Comparison of ENCODE assay signal across 12 mouse cellular contexts in the genomic region with DNA sequence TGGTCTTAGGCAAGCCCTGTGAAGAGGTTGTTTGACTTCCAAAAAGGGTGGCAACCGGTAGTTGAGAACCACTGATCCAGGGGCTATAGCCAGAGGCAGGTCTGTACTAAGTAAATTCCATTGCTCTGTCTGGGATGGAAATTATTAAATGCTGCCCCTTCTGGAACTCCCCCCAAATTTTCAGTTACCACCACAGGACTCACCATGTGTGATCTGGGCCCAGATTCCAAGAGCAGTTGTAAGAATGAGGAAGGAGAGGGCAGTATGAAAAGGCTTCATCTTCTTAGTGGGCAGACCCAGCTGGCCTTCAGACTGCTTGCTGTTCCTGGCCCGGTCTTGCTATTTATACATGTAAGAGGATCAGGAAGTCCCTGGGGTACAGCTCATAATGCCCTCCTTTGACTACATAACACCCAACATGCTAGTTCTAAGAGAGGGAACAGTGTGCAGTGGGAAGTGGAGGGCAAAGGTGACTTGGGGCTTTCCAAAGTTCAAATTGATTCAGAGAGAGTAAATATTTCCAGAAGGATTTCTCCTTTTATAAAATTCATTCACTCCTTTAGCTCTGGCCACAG. TPM values are rescaled to one million over a fixed set of nuclear protein-coding genes. Genes with fewer than 3 reads are reported as not detected.
DNase-seq lines count a peak whose midpoint lies in the region; ATAC-seq and TF ChIP-seq lines count a peak whose summit lies in the region.
"Had no signal": no experiment of that assay in that cellular context is flagged by ENCODE, and none has a peak within 500 bp of the region (broad histone marks: within the 10 kb centered on the region; RNA-seq: fewer than 3 reads in every experiment).

A gene (minus strand): TSS at position 451 of the 575 bp plus-strand sequence.

- H3K4me3 ChIP-seq in intestine, embryonic 15.5 days (replicated peaks) = no peak within 1 kb of the TSS
- H3K4me3 ChIP-seq: hindbrain, embryonic 13.5 days; neural tube, embryonic 12.5 days had no signal

- ATAC-seq in intestine, embryonic 15.5 days = 0 out of 2 replicates have a peak, but pooled peaks have one; percentile 31

- no peak for TF ChIP-seq POLR2A in brain, embryonic 14.5 days (IDR thresholded peaks at IDR 0.05; ENCODE audit: borderline replicate concordance, extremely low read depth, insufficient read depth, insufficient read length, poor library complexity, severe bottlenecking)

- H3K9me3 ChIP-seq in intestine, embryonic 15.5 days = no peaks in the 10 kb centered on the region
- H3K9me3 ChIP-seq: hindbrain, embryonic 13.5 days; neural tube, embryonic 12.5 days had no signal

- H3K36me3 ChIP-seq in intestine, embryonic 15.5 days = no peaks in the 10 kb centered on the region
- H3K36me3 ChIP-seq: hindbrain, embryonic 13.5 days; neural tube, embryonic 12.5 days had no signal

- no peak within 1 kb of the TSS for H3K9ac ChIP-seq in intestine, embryonic 15.5 days
- H3K9ac ChIP-seq: hindbrain, embryonic 13.5 days; neural tube, embryonic 12.5 days had no signal

- no peak within 1 kb of the TSS for H3K4me2 ChIP-seq in intestine, embryonic 15.5 days (replicated peaks)
- H3K4me2 ChIP-seq: hindbrain, embryonic 13.5 days; neural tube, embryonic 12.5 days had no signal

- DNase-seq in layer of hippocampus, adult 9-11 months = peak; percentile 33
- no peak for DNase-seq in layer of hippocampus, postnatal 10 days (ENCODE audit: low spot score in 2 of 2)
- peak; percentile 10 for DNase-seq in brain, embryonic 14.5 days (ENCODE audit: low read depth)
- DNase-seq in skeletal muscle tissue, adult 2 months (ENCODE audit: low read depth, low spot score) = peak; percentile 42
- DNase-seq in spleen, postnatal 36 days (ENCODE audit: low spot score in 2 of 2) = no peak
- DNase-seq in layer of hippocampus, postnatal 25 days (ENCODE audit: extremely low spot score in 1 of 2, low spot score in 1 of 2) = no peak
- DNase-seq: lung, postnatal 10 days; right cerebral cortex, postnatal 25 days; thymus, postnatal 25 days had no signal

- no peaks in the 10 kb centered on the region for H3K4me1 ChIP-seq in intestine, embryonic 15.5 days (replicated peaks)
- H3K4me1 ChIP-seq: hindbrain, embryonic 13.5 days; neural tube, embryonic 12.5 days had no signal

- no peak for TF ChIP-seq CTCF in brain, embryonic 14.5 days (IDR thresholded peaks at IDR 0.05; ENCODE audit: borderline replicate concordance, extremely low read depth, insufficient read depth, insufficient read length)

- no peaks in the 10 kb centered on the region for H3K27me3 ChIP-seq in intestine, embryonic 15.5 days (replicated peaks)
- H3K27me3 ChIP-seq: hindbrain, embryonic 13.5 days; neural tube, embryonic 12.5 days had no signal

- 49% methylated on average over 2 of the region's 2 CpGs for WGBS in intestine, embryonic 15.5 days

- no peak within 1 kb of the TSS for H3K27ac ChIP-seq in intestine, embryonic 15.5 days
- H3K27ac ChIP-seq: hindbrain, embryonic 13.5 days; neural tube, embryonic 12.5 days had no signal

RNA-seq across cellular contexts. Expression of the gene that starts here (rescaled TPM):
- 1 to 10 TPM; 1.9 to 3.0 TPM for total RNA-seq in layer of hippocampus, postnatal 10 days (2021)
- 0.83 and 1.00 TPM in 2 replicates for polyA plus RNA-seq in brain, embryonic 14.5 days (2012; rRNA removed)
- 29.4 and 35.4 TPM in 2 replicates for polyA plus RNA-seq in intestine, embryonic 15.5 days (2015; fragmentation: Nextera tagmentation; extraction: Ambion mirVana)
- 1 to 10 TPM; 3.9 to 5.1 TPM for total RNA-seq in layer of hippocampus, postnatal 25 days (2021)

Comparison
In these comparisons a context has a peak if more than half of its experiments do, and no peak if none do; other contexts are left out.
1. RNA of the gene that starts here (polyA plus RNA-seq): 29.4 to 35.4 TPM in intestine, embryonic 15.5 days; 0.83 to 1.00 TPM in brain, embryonic 14.5 days; every median in the first group is over 10 times any median in the second.
2. DNase-seq: peak in layer of hippocampus, adult 9-11 months (single experiment) and skeletal muscle tissue, adult 2 months (single experiment); none in layer of hippocampus, postnatal 10 days (0 of 2), spleen, postnatal 36 days (0 of 2) and layer of hippocampus, postnatal 25 days (0 of 2).
3. Peak in DNase-seq in brain, embryonic 14.5 days; RNA of the gene not detected or under 1 TPM.